Mouse (Mus musculus): ENCODE measurements at regions not wholly inside any gene's neighbourhood (a gene's known extent, or its start where the extent isn't known, plus 50 kb on each side); places are given as distances from the start of the nearest gene placed in this dataset.

DNA sequence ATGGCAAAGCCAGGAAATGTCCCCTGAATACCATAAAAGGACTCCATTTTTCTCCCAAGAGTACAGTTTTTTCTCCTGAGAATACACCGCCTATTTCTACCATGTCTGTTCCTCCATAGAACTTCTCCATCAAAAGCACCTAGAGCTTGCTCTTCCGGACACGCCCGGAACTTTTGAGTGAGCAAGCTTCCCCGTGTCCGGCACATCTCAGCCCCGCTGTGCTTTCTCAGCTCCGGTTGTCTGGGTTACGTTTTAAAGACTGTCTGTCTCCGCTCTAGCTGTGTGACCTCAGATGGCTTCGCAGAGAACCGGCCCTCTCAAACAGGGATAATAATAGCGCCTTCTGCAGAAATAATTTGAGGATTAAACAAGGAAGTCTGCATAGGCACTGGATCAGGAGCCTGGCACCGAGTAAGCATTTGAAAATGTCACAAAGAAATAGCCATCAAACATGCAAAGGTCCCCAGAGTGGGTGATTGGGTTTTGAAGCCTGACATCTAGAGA, 122.8 kb downstream of the Ddx11 start:
- no peak for DNase-seq (ENCODE audit: low spot score)
- intact Hi-C loops (cut with DNase I) = no loop called here

DNA sequence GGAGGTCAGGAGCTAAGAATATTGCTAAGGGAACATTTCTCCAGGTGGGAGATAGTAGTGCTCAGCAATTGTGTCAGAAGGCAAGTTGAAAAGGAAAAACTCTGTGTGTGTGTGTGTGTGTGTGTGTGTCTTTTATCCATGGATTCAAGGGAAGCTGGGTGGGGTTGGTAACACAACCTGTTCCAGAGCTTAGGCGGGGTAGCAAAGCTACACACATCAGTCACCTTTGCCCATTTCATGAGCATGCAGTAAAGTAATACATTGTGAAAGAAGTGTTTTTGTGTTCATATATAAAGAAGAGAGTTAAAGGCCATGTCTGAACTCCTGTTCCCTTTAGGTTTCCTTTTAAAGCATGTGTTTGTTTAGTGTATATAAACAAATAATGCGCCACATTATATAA, 128.2 kb downstream of the Ddx11 start:
- intact Hi-C loops (cut with DNase I) = no loop called here
- no peak for DNase-seq (ENCODE audit: low spot score)

DNA sequence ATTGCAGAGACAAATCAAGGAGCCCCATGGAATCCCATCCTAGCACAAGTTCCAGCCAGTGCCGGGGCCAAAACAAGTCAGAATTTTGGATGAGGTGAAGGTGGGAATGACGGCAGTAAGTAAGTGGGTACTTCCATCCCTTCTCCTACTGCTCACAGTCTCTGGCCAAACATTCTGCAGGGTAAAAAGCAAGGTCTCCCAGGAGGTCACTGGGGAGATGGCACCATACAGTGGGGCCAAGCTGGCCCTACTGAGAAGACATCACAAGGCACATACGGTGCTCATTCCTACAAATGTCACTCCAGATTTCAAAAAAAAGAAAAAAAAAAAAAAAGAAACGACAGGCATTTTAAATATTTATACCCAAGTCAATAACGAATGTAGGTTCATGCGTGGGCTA, 129.6 kb downstream of the Ddx11 start:
- no peak for DNase-seq (ENCODE audit: low spot score)
- intact Hi-C loops (cut with DNase I) = no loop called here

DNA sequence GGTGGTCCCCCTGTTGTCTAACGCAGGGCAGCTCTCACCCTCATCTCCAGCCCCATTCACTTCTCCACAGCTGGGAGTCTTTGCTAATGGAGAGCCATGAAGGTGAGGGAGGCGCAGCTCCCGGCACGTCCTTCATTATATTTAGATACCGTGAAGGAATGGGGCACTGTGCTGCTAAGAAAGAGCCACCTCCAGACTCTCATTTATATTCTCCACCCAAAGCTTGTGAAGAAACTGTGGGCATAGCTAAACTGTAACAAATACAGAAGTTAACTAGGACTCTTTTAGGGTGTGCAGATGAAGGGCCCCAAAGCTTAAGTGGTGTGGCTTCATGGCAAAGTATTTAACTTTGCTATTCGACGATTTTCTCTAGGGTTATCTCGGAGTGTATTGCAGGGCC, 136.4 kb downstream of the Ddx11 start:
- intact Hi-C loops (cut with DNase I) = no loop called here
- no peak for DNase-seq (ENCODE audit: low spot score)

DNA sequence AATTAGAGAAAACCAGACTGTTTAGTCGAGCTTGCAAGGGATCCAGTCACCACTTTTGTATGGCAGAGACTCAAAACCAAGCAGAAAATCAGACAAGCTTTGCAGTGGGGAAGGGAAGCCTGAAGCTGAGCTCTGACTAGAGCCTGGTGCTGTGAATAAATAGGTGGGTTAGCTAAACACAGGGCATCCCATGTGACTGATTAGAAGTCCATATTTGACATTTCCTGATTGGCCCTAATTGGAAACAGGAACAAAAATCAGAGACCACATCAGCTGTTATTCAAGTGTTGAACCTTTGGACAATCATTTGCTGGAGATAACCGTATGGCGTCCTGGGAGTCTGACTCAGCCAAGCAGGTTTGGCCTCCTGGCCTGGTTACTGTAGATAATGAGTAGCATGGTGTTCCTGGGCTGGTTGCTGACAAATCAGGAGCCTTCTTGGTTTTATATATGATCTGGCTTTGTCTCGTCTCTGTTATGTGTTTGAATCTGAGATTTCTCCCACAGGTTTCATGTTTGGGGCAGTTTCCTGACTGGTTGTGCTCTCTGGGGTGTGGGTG, 139.4 kb downstream of the Ddx11 start:
- DNase-seq (ENCODE audit: low spot score) = no peak
- intact Hi-C loops (cut with DNase I) = no loop called here

DNA sequence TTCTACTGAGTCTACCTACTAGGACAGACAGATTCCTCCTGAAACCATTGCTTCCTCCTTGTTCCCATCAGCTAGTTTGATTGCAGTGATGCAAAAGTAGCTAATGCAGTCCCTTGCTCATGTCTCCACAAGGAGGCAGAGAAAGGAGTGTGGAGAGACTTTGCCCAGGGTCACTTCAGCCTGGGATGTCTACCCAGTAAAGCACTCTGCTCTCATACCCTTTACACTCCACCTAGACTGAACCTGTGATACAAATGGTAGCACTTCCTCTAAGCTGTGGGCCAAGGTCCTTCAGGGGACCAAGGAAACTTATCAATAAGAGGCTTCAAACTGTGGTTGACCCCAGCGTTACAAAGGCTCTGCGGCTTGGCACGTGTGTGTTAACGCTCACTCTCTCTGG, 140.1 kb downstream of the Ddx11 start:
- intact Hi-C loops (cut with DNase I) = no loop called here
- DNase-seq (ENCODE audit: low spot score) = no peak

DNA sequence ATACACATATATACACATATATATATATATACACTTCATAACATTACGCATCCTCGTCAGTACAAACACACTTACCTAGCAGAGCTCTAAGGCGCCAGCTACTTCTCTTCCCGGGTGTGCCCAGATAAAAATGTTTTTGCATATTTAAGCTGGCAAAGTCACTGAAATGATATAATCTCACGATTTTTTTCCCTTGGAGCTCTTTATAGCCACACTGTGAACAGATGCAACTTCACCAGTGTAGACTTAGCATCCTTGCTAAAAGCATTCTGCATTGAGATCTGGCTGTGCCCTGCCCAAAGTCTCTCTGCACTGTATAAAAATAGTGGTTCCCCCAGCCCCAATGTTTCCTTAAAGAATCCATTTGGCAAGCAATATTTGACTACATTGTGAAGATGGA, 143.5 kb downstream of the Ddx11 start:
- intact Hi-C loops (cut with DNase I) = no loop called here
- no peak for DNase-seq (ENCODE audit: low spot score)

DNA sequence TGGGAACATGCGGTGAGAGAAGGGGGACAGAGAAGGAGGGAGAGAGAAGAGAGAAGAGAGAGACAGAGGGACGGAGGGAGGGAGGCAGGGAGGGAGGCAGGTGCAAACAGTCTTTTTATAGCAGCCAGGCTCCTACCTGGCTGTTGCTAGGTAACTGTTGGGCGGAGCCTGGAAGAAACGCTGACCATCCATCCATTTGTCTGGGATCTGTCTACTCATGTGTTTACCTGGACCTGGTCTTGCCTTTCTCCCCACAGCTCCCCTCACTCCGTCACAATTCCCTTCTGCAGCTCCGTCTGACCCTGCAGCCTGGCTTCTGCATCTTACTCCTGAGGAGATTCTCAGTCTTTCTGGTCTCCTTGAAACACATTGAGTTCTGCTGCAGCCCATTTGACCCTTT, 144.5 kb downstream of the Ddx11 start:
- DNase-seq (ENCODE audit: low spot score) = no peak
- intact Hi-C loops (cut with DNase I) = no loop called here

DNA sequence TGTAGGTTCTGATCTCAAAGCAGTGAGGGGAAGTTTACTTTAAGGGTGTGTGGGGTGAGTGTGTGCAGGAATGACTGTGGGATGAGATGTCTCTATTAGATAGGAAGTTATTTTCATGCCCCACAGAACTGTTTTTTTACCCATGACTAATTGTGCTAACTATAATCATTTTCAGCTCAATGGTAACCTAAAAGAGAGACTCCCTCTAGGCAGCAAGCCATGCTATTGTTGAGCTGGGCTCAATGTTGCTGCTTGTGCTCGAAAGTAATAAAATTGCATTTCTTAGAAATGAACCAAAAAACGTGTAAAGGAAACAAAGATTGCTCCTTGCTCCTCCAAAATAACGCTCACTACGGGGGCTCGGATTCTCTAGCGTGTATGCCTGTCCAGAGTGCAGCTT, 146.2 kb downstream of the Ddx11 start:
- no peak for DNase-seq (ENCODE audit: low spot score)
- intact Hi-C loops (cut with DNase I) = no loop called here

DNA sequence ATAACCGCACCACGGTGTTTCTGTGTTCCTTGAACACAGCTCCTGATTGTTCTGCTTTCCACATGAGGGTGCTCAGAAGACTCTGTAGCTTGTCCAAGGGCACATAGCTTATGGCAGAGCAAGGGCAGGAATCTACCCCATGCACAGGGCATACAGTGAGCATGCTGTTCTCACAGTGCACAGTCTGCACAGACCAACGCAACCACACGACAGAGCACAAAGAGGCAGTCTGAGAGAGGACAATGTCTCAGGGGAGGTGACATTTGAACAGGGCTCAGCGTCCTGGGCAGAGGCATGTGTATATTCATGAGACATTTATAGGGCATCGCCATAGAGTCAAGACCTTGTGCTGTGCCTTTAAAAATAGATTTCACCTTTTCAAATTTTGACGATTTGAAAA, 148.6 kb downstream of the Ddx11 start:
- DNase-seq (ENCODE audit: low spot score) = no peak
- intact Hi-C loops (cut with DNase I) = no loop called here

DNA sequence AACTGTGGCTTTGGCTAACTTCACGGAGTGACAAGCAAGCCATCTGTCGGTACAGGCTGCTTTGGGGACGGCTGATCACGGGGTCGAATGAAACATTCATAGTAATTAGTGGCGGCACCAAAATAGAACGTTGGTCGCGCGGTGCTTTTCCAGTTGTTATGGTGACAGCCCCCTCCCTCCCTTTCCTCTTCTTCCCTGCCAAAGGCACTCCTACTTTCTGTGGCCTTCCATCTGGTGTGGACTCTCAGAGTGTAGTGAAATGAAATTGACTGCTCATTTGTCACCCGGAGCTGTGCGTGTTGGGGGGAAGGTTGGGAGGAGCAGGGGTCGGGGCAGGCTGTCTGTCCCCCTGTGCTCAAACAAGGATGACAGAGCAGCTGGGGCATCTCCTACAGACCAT, 153.5 kb downstream of the Ddx11 start:
- peak; percentile 14 for DNase-seq (ENCODE audit: low spot score)
- intact Hi-C loops (cut with DNase I) = no loop called here

DNA sequence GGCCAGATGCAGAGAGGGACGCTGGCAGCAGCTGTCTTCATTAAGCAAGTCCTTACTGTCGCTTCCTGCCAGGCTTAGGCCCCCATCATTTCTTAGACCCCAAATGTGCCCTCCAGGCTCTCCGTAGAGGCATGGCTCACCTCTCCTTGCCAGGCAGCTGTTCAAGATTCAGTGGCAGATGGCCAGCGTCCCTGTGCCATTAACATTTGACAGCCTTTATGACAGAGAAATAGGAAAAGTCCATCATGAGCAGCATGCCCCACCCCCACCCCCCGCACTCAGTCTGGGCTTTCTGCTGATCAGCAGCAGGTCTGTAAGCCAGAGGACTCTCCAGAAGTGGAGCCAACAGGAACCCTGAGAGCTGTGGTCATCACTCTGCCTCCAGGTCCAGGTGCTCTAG, 154.7 kb downstream of the Ddx11 start:
- intact Hi-C loops (cut with DNase I) = no loop called here

DNA sequence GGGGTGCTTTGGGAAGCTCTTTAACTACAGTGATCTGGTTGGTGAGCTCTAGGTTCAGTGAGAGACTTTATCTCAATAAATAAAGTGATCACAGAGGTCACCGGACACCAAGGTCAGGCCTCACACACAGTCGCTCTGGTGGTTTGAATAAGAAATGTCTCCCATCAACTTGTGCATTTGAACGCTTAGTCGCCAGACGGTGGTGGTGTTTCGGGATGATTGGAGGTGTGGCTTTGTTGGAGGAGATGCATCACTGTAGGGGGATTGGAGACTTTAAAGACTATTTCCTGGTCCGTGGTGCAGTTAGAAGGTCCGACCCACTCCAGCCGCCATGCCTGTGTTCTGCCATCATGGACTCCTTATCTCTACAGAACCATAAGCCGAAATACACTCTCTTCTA, 162.0 kb downstream of the Ddx11 start:
- DNase-seq (ENCODE audit: low spot score) = no peak
- intact Hi-C loops (cut with DNase I) = no loop called here

More for the DNA sequence above, 154.7 kb downstream of the Ddx11 start:
- no peak for DNase-seq (ENCODE audit: low spot score)
